Mouse (Mus musculus) layer of hippocampus, postnatal 25 days (tissue): ENCODE results near the gene Kcnh3. TPM values are rescaled to one million over a fixed set of nuclear protein-coding genes. Genes with fewer than 3 reads are reported as not detected.

Experiments
- DNase-seq, 2 experiments: peaks; one replicate each; pipeline ENCODE4 v3.0.0; 2022; ENCODE audit warnings: mixed read lengths in 2 of 2, low spot score in 1 of 2; ENCODE audit errors: extremely low spot score in 1 of 2
- total RNA-seq, 2 experiments: library from RNA; stranded (reverse); gene quantifications; 2 replicates each; pipeline ENCODE4 v1.2.3; 2021

Gene Kcnh3
- total RNA-seq, 2 experiments from 2014 or later: 81.0 to 84.7 TPM

DNA sequence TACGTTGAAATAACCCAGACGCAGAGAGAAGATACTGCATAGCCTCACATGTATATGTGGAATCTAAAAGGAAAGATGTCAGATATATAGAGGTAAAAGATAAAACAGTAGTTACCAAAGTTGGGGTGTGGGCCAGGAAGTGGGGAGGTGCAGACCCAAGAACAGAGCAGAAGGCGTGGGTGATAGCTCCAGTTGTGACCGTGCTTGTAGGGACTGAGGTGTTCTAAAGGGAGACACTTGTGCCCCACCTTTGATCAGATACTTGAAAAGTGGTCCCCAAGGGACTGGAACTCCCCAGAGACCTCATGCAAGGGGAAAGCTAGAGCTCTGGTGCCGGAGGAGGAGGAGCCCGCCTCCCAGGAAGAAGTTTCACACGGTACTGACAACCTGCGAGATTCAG lies 51.4 kb downstream of the Kcnh3 start:
- DNase-seq: no peak

DNA sequence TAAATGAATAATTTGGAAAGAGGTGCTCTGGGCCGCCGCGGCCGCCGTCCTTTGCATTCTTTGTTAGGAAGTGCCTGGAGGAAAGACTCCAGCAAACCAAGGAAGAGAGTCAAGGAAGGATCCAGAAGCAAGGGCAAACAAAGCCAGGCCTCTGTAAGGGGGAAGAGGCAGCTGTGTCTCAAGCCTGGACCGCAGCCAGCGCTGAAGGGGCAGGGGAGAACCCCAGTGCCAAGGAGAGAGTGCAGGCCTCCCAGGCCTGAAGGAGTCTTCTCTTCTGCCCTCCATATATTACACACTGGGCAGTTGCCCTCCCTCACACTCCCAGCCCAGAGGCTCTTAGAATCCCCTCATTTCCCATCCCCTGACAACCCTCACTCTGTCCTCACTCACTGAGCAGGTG lies 53.6 kb downstream of the Kcnh3 start:
- DNase-seq: no peak

- no peak for DNase-seq
These were observed 58.8 kb downstream of the Kcnh3 start for GRCm38 (mm10) chr15:99283456-99283855.

DNA sequence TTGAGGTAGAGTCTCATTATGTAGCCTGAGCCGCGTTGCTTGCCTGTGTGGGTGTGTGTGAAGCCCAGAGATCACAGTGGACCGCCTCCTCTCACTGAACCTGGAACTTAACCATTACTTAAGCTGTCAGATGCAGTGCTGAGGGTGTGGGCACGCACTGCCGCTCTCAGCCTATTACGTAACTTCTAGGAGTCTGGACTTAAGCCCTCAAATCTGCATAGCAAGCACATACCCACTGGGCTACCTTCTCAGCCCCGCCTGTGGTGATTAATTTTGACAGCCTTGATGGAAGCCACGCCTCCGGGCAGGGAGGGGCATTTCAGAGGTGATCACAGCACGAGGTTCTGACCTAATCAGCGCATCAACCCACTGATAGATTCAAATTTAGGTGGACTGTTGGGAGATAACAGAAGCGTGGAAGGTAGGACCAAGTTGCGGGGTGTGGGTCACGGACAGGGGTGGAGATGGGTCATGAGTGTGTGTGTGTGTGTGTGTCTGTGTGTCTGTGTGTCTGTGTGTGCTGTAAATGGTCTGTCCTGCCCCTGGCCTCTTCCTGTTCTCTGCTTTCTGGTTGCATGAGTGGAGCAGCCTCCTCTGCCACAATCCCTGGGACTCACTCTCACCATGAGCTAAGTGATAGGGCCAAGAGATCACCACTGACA lies 60.0 kb downstream of the Kcnh3 start:
- no peak for DNase-seq

- no peak for DNase-seq
These were observed 60.5 kb downstream of the Kcnh3 start for GRCm38 (mm10) chr15:99285189-99285535.

GRCm38 (mm10) chr15:99290586-99290985 lies 65.9 kb downstream of the Kcnh3 start:
- no peak for DNase-seq

Other genes with a start within 250 kb of the Kcnh3 start
- gene Tuba1c, start 195.0 kb upstream of the Kcnh3 start, total RNA-seq: 10 to 100 TPM; 62.5 to 77.9 TPM
- 1 to 10 TPM; 1.2 to 1.4 TPM for gene Prph, start 169.7 kb upstream of the Kcnh3 start, total RNA-seq
- under 1 TPM; 0.63 to 0.69 TPM for gene Troap, start 150.3 kb upstream of the Kcnh3 start, total RNA-seq
- not detected for gene C1ql4, start 137.0 kb upstream of the Kcnh3 start, total RNA-seq
- under 1 TPM; 0.17 to 0.47 TPM for gene Dnajc22, start 131.7 kb upstream of the Kcnh3 start, total RNA-seq
- gene Spats2, start 98.9 kb upstream of the Kcnh3 start, total RNA-seq: 10 to 100 TPM; 30.9 to 35.3 TPM
- 10 to 100 TPM; 68.5 to 71.8 TPM for gene Mcrs1, start 27.1 kb downstream of the Kcnh3 start, total RNA-seq
- 100 to 1,000 TPM in 1 of 2 experiments, 10 to 100 TPM in 1; 81.5 to 116 TPM for gene Prpf40b, start 70.2 kb downstream of the Kcnh3 start, total RNA-seq
- 1 to 10 TPM; 1.2 to 1.3 TPM for gene Fam186b, start 71.0 kb downstream of the Kcnh3 start, total RNA-seq
- 10 to 100 TPM in 1 of 2 experiments, 1 to 10 TPM in 1; 9.3 to 11.3 TPM for gene Fmnl3, start 145.6 kb downstream of the Kcnh3 start, total RNA-seq
- gene Tmbim6, start 168.0 kb downstream of the Kcnh3 start, total RNA-seq: 100 to 1,000 TPM; 359 to 369 TPM
- gene Nckap5l, start 232.9 kb downstream of the Kcnh3 start, total RNA-seq: 10 to 100 TPM; 18.4 to 26.0 TPM
- gene Bcdin3d, start 249.9 kb downstream of the Kcnh3 start, total RNA-seq: 1 to 10 TPM; 5.0 to 5.3 TPM